Mouse (Mus musculus) heart, embryonic 13.5 days (tissue): ENCODE results near the gene Pus7l. TPM values are rescaled to one million over a fixed set of nuclear protein-coding genes. Genes with fewer than 3 reads are reported as not detected.

Source experiments
- ATAC-seq: fragments of 200-750 bp; cut with Nextera tagmentation; 2 replicates; pipeline ENCODE4 v1.8.0; 2017; ENCODE audit warnings: moderate TSS enrichment; ENCODE audit not compliant: insufficient number of reproducible peaks, low FRiP score, low TSS enrichment; ENCODE audit errors: extremely low read depth
- H3K27ac ChIP-seq: fragments of 300-500 bp; sonication (generic); replicated peaks from 2 replicates; pipeline ENCODE4 v1.5.1; 2015; ENCODE audit warnings: moderate library complexity, mild to moderate bottlenecking, inconsistent platforms
- H3K27me3 ChIP-seq: fragments of 300-500 bp; sonication (generic); replicated peaks from 2 replicates; pipeline ENCODE4 v1.6.1; 2015; ENCODE audit warnings: mild to moderate bottlenecking, inconsistent platforms
- H3K36me3 ChIP-seq: fragments of 300-500 bp; sonication (generic); 2 replicates; pipeline ENCODE4 v1.6.1; 2015; ENCODE audit warnings: mild to moderate bottlenecking, inconsistent platforms
- H3K4me1 ChIP-seq: fragments of 300-500 bp; sonication (generic); 2 replicates; pipeline ENCODE4 v1.6.1; 2015; ENCODE audit warnings: inconsistent platforms
- H3K4me2 ChIP-seq: fragments of 300-500 bp; sonication (generic); 2 replicates; pipeline ENCODE4 v1.6.1; 2015; ENCODE audit warnings: inconsistent platforms, mild to moderate bottlenecking, moderate library complexity
- H3K4me3 ChIP-seq: fragments of 300-500 bp; sonication (generic); 2 replicates; pipeline ENCODE4 v1.5.1; 2015; ENCODE audit warnings: moderate library complexity, mild to moderate bottlenecking, inconsistent platforms
- H3K9ac ChIP-seq: fragments of 300-500 bp; sonication (generic); 2 replicates; pipeline ENCODE4 v1.6.1; 2015; ENCODE audit warnings: inconsistent platforms, mild to moderate bottlenecking, moderate library complexity
- H3K9me3 ChIP-seq: fragments of 300-500 bp; sonication (generic); 2 replicates; pipeline ENCODE4 v1.6.1; 2016; ENCODE audit warnings: inconsistent platforms
- WGBS: fragments of 180-500 bp; shearing (Covaris S2); methylation state at CpG from one replicate; pipeline ENCODE4 v1.1.7; 2015; ENCODE audit warnings: mixed read lengths; 5-methylcytosine and 5-hydroxymethylcytosine counted together
- polyA plus RNA-seq: library from polyadenylated mRNA; unstranded; fragments of >200 nt; fragmentation: Nextera tagmentation; extraction: Ambion mirVana; gene quantifications from 2 replicates; pipeline ENCODE4 v1.2.1, GENCODE M21; 2015

Gene Pus7l
- polyA plus RNA-seq: 4.0 and 4.6 TPM in 2 replicates

DNA sequence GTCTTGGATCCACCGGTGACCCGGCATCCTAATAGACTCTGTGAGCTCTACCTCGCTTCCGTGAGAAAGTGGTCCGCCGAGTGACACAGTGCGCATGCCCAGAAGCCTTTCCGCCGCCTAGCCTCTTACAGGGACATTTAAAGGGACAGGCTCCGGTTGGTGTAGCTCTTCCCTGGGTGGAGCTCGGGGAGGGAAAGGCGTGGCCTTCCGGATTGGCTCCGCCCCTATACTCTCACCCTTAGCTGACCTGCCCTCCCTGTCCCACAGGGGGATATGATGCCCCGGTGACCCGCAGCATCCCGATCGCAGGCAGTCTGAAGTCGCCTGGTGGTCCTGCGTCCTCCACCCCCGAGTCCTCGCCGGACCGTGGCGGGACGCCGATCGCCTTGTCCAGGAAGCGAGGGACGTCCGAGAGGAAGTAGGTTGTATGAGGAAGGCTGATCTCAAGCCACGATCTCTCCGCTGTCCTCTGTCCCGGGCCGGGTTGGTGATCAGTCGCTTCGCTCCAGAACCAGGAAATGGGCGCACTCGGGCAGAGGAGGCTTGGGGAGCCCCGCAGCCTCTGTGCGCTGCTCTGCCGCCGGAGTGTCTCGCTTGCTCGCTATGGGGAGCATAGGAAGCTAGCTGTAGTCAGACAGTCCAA, at the start of gene Pus7l, which contains the start of gene Irak4:
TSS of gene Pus7l (minus strand) at position 139 of the 643 bp plus-strand sequence.
TSS of gene Irak4 (plus strand) at position 235 of the 643 bp plus-strand sequence.
- Histone ChIP-seq H3K4me1 (peaks cover 6% of the 10 kb centered on the region), H3K4me3 (peak within 1 kb of the TSS; percentile 92), H3K36me3 (0 out of 2 replicates have a peak, but pooled peaks cover under 1% of the 10 kb centered on the region), H3K9me3 (no peaks in the 10 kb centered on the region), H3K9ac (peak within 1 kb of the TSS; percentile 88), H3K4me2 (peak within 1 kb of the TSS; percentile 86), H3K27me3 (no peaks in the 10 kb centered on the region), H3K27ac (peak within 1 kb of the TSS; percentile 74)
- under 1% methylated on average over 45 of the region's 45 CpGs for WGBS
- ATAC-seq: peak; percentile 94

DNA sequence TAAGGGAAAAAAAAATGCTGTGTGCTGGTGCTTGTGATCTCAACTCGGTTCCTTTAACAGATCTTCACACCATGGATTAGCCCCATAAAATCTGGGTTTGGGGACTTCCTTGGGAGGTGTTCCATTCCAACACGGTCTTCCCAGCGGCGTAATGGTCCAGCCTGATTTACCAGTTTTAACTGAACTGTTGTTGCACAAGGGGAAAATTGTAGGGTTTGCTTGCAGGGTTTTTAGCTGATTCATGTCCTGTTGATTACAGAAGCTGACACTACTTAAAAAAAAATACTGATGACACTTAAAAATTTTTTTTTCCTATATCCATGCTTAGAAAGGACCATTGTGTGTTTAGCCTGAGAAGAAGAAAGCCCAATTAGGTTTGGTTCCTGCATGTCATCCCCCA, 48.0 kb upstream of the Pus7l start:
- Histone ChIP-seq H3K4me2 (no peak overlapping the region), H3K4me3 (no peak overlapping the region), H3K27me3 (no peaks in the 10 kb centered on the region), H3K27ac (no peak overlapping the region), H3K4me1 (peaks cover 16% of the 10 kb centered on the region), H3K9ac (no peak overlapping the region), H3K9me3 (no peaks in the 10 kb centered on the region), H3K36me3 (peaks cover 6% of the 10 kb centered on the region)
- WGBS: 84% methylated on average over 4 of the region's 4 CpGs
- ATAC-seq: no peak

DNA sequence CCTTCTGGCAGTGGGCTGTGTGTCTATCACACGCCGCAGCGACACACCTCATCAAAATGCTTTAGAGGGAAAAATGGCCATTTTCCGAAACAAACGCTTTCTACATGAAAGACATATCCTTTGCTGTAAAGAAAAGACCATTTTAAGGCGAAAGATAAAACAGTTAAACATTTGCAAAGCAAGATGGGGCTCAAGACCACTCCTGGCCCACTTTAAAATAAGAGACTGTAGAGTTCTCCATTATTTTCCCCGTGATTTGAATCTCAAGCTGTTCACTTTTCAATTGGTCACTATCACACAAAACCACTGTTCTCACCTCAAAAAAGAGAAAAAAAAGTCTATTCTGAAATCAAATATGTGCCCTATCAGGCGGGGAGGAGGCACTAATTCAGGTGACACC, 46.7 kb upstream of the Pus7l start:
- H3K4me2 ChIP-seq: peak overlapping the region; percentile 83
- H3K9me3 ChIP-seq: no peaks in the 10 kb centered on the region
- peak overlapping the region; percentile 94 for H3K9ac ChIP-seq
- H3K36me3 ChIP-seq: peaks cover 18% of the 10 kb centered on the region
- H3K27ac ChIP-seq: no peak overlapping the region
- no peak for ATAC-seq
- H3K27me3 ChIP-seq: no peaks in the 10 kb centered on the region
- peak overlapping the region; percentile 99 for H3K4me3 ChIP-seq
- 12% methylated on average over 8 of the region's 8 CpGs for WGBS
- peaks cover 16% of the 10 kb centered on the region for H3K4me1 ChIP-seq

DNA sequence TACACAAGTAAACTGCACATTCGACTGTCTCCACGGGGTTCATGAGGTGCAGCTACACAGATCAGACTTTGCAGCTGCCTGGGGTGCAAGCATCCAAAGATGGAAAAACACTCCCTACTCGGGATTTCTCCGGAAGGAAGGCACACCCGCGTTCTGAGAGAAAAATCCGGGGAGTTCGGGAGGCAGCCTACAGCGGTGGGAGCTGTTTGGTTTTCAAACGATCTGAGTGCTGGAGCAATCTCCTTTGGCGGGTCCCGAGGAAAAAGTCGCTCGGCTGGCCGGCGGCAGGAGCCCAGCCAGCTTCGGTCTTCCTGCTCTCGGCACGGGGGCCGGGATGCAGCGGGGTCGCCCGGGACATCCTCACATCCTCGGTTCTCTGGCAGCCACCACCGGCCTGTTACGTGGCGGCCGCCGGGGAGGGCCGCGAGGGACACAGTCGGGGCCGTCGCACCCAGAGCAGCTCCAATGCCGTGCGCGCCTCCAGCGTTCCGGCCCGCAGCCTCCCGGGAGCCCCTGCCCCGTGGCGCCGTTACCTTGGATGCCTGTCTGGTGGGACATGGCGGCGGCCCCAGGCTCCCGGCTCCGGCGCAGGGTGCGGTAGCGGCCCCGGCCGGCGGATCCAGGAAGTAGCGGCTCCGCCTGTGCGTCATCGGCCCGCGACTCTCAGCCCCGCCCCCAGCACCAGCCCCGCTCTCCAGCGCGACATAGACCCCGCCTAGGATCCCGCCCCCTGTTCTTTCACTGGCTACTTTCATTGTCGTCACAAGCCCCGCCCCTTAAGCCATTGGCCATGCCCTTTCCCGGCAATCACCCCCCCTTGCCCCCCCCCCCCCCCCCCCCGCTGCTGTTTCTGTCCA, 46.1 kb upstream of the Pus7l start, which contains the start of gene Twf1:
TSS of gene Twf1 (minus strand) at position 671 of the 857 bp plus-strand sequence.
- Histone ChIP-seq H3K36me3 (peaks cover 25% of the 10 kb centered on the region), H3K4me3 (peak within 1 kb of the TSS; percentile 99), H3K27me3 (no peaks in the 10 kb centered on the region), H3K4me2 (peak within 1 kb of the TSS; percentile 83), H3K9me3 (no peaks in the 10 kb centered on the region), H3K27ac (peak within 1 kb of the TSS; percentile 84), H3K9ac (peak within 1 kb of the TSS; percentile 94), H3K4me1 (peaks cover 16% of the 10 kb centered on the region)
- peak; percentile 99 for ATAC-seq
- WGBS: under 1% methylated on average over 69 of the region's 70 CpGs

DNA sequence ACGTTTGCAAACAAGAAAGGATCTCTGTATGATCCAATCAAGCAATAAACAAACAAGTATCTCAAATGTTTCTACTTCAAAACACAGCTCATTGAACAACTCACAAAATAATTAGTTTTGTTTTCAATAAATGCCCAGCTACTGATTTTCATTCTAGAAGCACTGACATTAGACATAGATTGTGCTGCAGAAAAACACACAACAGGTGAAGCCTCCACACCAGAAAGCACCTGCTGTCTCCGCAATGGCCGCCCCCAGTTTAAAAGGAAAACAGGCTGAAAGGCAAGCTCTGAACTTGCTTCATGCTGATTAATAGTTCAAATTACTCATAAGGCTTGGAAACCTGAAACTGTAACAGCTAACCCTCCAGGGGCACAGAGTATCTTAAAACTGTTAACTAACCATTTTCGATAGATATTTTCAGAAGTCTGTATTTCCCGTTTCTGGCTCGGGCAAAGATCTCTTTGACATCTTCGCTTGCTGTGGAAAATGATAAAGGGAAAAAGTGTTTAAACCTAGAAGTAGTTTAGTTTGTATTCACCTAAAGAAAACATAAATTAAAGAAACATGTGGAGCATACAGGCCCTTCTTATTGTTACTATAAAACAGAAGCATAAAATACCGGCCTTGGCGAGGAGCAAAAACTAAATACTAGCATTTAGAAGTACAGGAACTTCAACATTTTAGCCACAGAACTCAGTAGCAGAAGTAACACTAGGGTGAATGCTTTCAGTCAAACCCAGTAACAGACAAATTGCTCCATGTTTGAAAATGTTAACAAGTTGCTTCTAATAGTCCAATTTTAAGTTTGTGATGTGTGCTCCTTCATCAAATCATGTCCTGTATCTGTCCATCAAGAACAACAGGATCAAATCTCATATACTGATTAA, 44.7 kb upstream of the Pus7l start:
- Histone ChIP-seq H3K36me3 (peaks cover 38% of the 10 kb centered on the region), H3K27me3 (no peaks in the 10 kb centered on the region), H3K9ac (peak overlapping the region; percentile 94), H3K4me3 (peak overlapping the region; percentile 99), H3K4me1 (peaks cover 16% of the 10 kb centered on the region), H3K9me3 (no peaks in the 10 kb centered on the region), H3K27ac (no peak overlapping the region), H3K4me2 (peak overlapping the region; percentile 83)
- no peak for ATAC-seq
- 83% methylated on average over 9 of the region's 9 CpGs for WGBS

DNA sequence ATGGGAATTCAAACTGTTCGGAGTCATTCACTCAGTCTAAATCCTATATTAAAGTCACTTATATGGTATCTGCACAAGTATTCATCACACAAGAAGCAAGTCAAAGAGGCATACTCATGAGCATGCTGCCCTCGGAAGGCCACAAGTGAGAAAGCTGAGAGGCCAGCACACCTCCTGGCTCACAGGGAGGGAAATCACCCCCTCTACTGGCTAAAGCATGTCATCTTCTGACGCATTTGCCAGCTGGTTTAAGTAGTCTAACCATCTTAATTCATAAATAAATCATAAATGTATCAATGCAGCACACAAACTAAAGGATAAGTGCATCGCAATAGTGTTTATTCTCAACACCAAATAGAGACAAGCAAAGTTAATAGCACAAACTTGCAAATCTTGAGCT, 41.4 kb upstream of the Pus7l start:
- Histone ChIP-seq H3K9ac (no peak overlapping the region), H3K27me3 (no peaks in the 10 kb centered on the region), H3K27ac (no peak overlapping the region), H3K9me3 (no peaks in the 10 kb centered on the region), H3K4me3 (no peak overlapping the region), H3K4me2 (no peak overlapping the region), H3K36me3 (peaks cover 70% of the 10 kb centered on the region), H3K4me1 (peaks cover 14% of the 10 kb centered on the region)
- WGBS: 88% methylated on average over 4 of the region's 4 CpGs
- no peak for ATAC-seq

DNA sequence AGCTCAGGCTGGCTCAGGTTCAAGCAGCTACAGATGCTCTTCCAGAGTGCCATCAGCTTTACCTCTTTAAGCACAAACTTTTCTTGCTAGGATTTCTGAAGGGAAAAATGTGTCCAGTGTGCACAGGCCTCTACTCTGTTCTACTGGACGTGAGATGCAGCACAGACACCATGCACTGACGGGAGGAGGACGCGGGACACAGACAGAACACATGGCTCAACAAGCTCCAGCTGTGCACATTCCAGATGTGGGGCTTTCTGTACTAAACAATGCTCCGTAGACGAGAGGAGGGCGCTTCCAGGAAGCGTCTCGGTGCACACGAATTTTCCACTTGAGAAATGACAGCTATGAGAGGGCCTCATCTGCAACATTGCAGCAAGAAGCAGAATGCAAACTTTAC, 39.8 kb upstream of the Pus7l start:
- peaks cover 84% of the 10 kb centered on the region for H3K36me3 ChIP-seq
- H3K27me3 ChIP-seq: no peaks in the 10 kb centered on the region
- H3K4me1 ChIP-seq: peaks cover 5% of the 10 kb centered on the region
- H3K4me3 ChIP-seq: no peak overlapping the region
- 88% methylated on average over 10 of the region's 10 CpGs for WGBS
- no peak overlapping the region for H3K27ac ChIP-seq
- H3K4me2 ChIP-seq: no peak overlapping the region
- H3K9ac ChIP-seq: no peak overlapping the region
- H3K9me3 ChIP-seq: no peaks in the 10 kb centered on the region
- ATAC-seq: no peak

DNA sequence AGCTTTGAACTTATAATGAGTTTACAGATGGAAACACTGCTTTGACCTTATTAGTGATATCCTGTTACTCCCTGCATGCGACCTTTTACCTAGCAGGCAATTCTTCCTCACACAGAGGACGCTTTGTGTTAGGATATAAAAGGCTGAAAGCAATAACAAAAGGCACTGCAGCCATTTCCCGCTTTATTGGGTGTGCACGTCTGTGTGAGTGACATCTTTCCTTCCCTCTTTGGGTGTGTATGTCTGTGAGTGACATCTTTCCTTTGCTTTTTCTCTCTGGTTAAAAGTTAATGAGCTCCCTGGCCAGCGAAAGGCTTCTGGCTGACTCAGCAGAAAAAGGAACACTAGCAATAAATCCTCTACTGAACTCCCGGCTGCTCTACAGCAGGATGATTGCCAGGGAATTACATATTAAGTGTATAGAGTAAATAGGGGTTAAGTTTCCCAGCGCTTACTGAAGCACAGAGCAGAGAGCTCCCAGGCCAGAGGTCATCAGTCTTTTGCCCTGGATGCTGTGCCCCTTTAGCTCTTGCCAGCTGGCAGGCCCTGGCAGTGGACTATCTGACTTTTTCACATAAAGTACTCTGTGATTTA, 38.8 kb upstream of the Pus7l start:
- no peak overlapping the region for H3K27ac ChIP-seq

DNA sequence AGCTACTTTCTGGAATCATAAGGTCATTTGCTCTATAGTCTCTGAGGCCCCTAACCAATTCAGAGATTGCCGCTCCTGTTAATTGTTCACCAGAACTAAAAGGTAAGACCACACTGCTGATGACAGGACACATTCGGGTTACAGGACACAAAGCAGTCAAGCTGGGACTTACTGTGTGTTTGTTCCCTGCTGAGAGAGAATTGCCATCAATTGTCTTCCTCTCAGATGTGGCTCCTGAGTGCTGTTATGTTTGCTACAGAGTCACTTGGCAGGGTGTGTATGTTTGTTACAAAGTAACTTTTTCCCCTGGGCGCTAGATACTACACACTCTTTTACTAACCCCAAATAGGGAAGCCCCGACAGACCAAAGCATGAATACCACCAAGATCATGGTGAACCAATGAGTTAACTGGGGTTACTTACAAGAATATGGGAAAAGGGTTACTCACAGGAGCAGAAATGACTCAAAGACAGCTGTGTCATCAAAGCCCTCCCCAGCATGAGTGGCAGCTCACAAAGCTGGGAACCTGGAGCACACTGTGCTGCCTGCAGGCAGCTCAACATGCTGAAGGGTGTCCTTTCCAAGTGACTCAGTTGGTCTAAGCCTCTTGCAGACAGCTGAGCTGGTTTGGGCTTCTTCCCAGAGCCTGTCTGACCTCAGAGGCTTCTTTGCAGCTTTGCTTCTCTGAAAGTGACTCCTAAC, 31.4 kb upstream of the Pus7l start:
- ATAC-seq: no peak
- peaks cover 16% of the 10 kb centered on the region for H3K36me3 ChIP-seq
- no peaks in the 10 kb centered on the region for H3K4me1 ChIP-seq
- no peak overlapping the region for H3K4me3 ChIP-seq
- no peaks in the 10 kb centered on the region for H3K9me3 ChIP-seq
- H3K27me3 ChIP-seq: no peaks in the 10 kb centered on the region
- H3K27ac ChIP-seq: no peak overlapping the region
- no peak overlapping the region for H3K4me2 ChIP-seq
- WGBS: 73% methylated on average over 4 of the region's 4 CpGs
- H3K9ac ChIP-seq: no peak overlapping the region

More for the DNA sequence above, 38.8 kb upstream of the Pus7l start:
- no peak for ATAC-seq
- Histone ChIP-seq H3K4me1 (no peaks in the 10 kb centered on the region), H3K4me3 (no peak overlapping the region), H3K27me3 (no peaks in the 10 kb centered on the region), H3K4me2 (no peak overlapping the region), H3K9me3 (no peaks in the 10 kb centered on the region), H3K9ac (no peak overlapping the region), H3K36me3 (peaks cover 86% of the 10 kb centered on the region)
- 88% methylated on average over 7 of the region's 7 CpGs for WGBS

DNA sequence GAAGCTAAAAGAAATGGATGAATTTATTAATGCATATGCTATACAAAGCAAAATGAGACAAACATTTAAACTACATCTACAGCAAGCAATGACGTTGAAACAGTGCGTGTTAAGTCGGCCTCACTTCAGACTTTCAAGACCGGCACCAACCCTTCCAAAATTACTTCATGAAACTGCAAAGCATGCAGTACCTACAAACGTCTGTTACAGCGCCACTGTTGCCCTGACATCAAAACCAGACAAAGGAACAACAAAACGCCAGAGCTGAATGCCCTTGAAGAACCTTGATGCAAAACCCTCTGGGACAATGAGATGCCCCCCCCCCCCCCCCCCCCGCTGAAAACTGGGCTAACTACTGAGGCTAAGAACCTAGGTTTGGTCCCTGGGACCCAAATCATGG, 29.4 kb upstream of the Pus7l start:
- Histone ChIP-seq H3K4me1 (no peaks in the 10 kb centered on the region), H3K4me2 (no peak overlapping the region), H3K9me3 (no peaks in the 10 kb centered on the region), H3K27ac (no peak overlapping the region), H3K36me3 (no peaks in the 10 kb centered on the region), H3K4me3 (no peak overlapping the region), H3K27me3 (no peaks in the 10 kb centered on the region), H3K9ac (no peak overlapping the region)
- no peak for ATAC-seq
- 64% methylated on average over 8 of the region's 8 CpGs for WGBS
